Mouse (Mus musculus) hindbrain, embryonic 13.5 days (tissue): ENCODE results near the gene Vwc2. TPM values are rescaled to one million over a fixed set of nuclear protein-coding genes. Genes with fewer than 3 reads are reported as not detected.

Source experiments
- ATAC-seq: fragments of 200-750 bp; cut with Nextera tagmentation; 2 replicates; pipeline ENCODE4 v1.8.0; 2017; ENCODE audit warnings: moderate TSS enrichment; ENCODE audit not compliant: low FRiP score
- H3K27ac ChIP-seq: fragments of 300-500 bp; sonication (generic); 2 replicates; pipeline ENCODE4 v1.5.1; 2015; ENCODE audit warnings: inconsistent platforms, mild to moderate bottlenecking, moderate library complexity
- H3K27me3 ChIP-seq: fragments of 300-500 bp; sonication (generic); 2 replicates; pipeline ENCODE4 v1.6.1; 2015; ENCODE audit warnings: mild to moderate bottlenecking, inconsistent platforms
- H3K36me3 ChIP-seq: fragments of 300-500 bp; sonication (generic); 2 replicates; pipeline ENCODE4 v1.6.1; 2015; ENCODE audit warnings: mild to moderate bottlenecking, inconsistent platforms
- H3K4me1 ChIP-seq: fragments of 300-500 bp; sonication (generic); replicated peaks from 2 replicates; pipeline ENCODE4 v1.6.1; 2015; ENCODE audit warnings: inconsistent platforms
- H3K4me2 ChIP-seq: fragments of 300-500 bp; sonication (generic); 2 replicates; pipeline ENCODE4 v1.6.1; 2015; ENCODE audit warnings: inconsistent platforms, mild to moderate bottlenecking, moderate library complexity
- H3K4me3 ChIP-seq: fragments of 300-500 bp; sonication (generic); 2 replicates; pipeline ENCODE4 v1.5.1; 2015; ENCODE audit warnings: mild to moderate bottlenecking, inconsistent platforms
- H3K9ac ChIP-seq: fragments of 300-500 bp; sonication (generic); 2 replicates; pipeline ENCODE4 v1.6.1; 2015; ENCODE audit warnings: mild to moderate bottlenecking, inconsistent platforms
- H3K9me3 ChIP-seq: fragments of 300-500 bp; sonication (generic); 2 replicates; pipeline ENCODE4 v1.6.1; 2016; ENCODE audit warnings: inconsistent platforms
- WGBS: fragments of 180-500 bp; shearing (Covaris S2); methylation state at CpG from one replicate; pipeline ENCODE4 v1.1.7; 2015; 5-methylcytosine and 5-hydroxymethylcytosine counted together
- polyA plus RNA-seq: library from polyadenylated mRNA; unstranded; fragments of >200 nt; fragmentation: Nextera tagmentation; extraction: Ambion mirVana; gene quantifications from 2 replicates; pipeline ENCODE4 v1.2.1, GENCODE M21; 2015

Gene Vwc2
- polyA plus RNA-seq, 1 experiment from 2014 or later: 4.2 TPM

- Histone ChIP-seq H3K9ac (no peak overlapping the region), H3K36me3 (no peaks in the 10 kb centered on the region), H3K9me3 (no peaks in the 10 kb centered on the region), H3K4me3 (no peak overlapping the region), H3K4me2 (no peak overlapping the region), H3K4me1 (no peaks in the 10 kb centered on the region), H3K27ac (no peak overlapping the region), H3K27me3 (no peaks in the 10 kb centered on the region)
- ATAC-seq: no peak
- 75% methylated on average over 3 of the region's 3 CpGs for WGBS
These were observed 169.5 kb downstream of the Vwc2 start for GRCm38 (mm10) chr11:11283512-11283911.
